16 mouse cellular contexts compared by ENCODE assay signal in genomic region chr10:107312609-107313008, GRCm38 (mm10). TPM values are rescaled to one million over a fixed set of nuclear protein-coding genes. Genes with fewer than 3 reads are reported as not detected.
"Had no signal": no experiment of that assay in that cellular context is flagged by ENCODE, and none has a peak within 500 bp of the region (broad histone marks: within the 10 kb centered on the region; RNA-seq: fewer than 3 reads in every experiment).

No protein-coding gene starts in this region.

- H3K4me1 ChIP-seq: hindbrain, embryonic 15.5 days; limb, embryonic 10.5 days; megakaryocyte, embryonic 14.5 days; midbrain, embryonic 15.5 days; neural tube, embryonic 13.5 days had no signal

- H3K36me3 ChIP-seq: hindbrain, embryonic 15.5 days; limb, embryonic 10.5 days; midbrain, embryonic 15.5 days; neural tube, embryonic 13.5 days had no signal

- H3K27me3 ChIP-seq: hindbrain, embryonic 15.5 days; megakaryocyte, embryonic 14.5 days; midbrain, embryonic 15.5 days; neural tube, embryonic 13.5 days had no signal

- H3K9me3 ChIP-seq: hindbrain, embryonic 15.5 days; limb, embryonic 10.5 days; midbrain, embryonic 15.5 days; neural tube, embryonic 13.5 days had no signal

- H3K9ac ChIP-seq: hindbrain, embryonic 15.5 days; lung, embryonic 14.5 days; midbrain, embryonic 15.5 days; neural tube, embryonic 13.5 days had no signal

- DNase-seq: kidney, adult 18-20 months; kidney, postnatal 4 days; lung, embryonic 14.5 days; lung, postnatal 10 days; lung, postnatal 4 days; thymus, postnatal 4 days had no signal

- H3K4me2 ChIP-seq: hindbrain, embryonic 15.5 days; lung, embryonic 14.5 days; midbrain, embryonic 11.5 days; midbrain, embryonic 15.5 days; neural tube, embryonic 13.5 days had no signal

- H3K4me3 ChIP-seq: hindbrain, embryonic 15.5 days; layer of hippocampus, adult 2 months; limb, embryonic 10.5 days; megakaryocyte, embryonic 14.5 days; midbrain, embryonic 15.5 days; neural tube, embryonic 13.5 days had no signal

- H3K27ac ChIP-seq: hindbrain, embryonic 15.5 days; kidney, postnatal 0 days; layer of hippocampus, adult 2 months; limb, embryonic 10.5 days; midbrain, embryonic 15.5 days; neural tube, embryonic 13.5 days; stomach, postnatal 0 days had no signal

- ATAC-seq: midbrain, embryonic 15.5 days had no signal

RNA-seq across cellular contexts. Expression of gene Lin7a, which starts 41.1 kb away (rescaled TPM):
- total RNA-seq: monocyte, adult 5-6 weeks had no signal
